Mouse (Mus musculus) hindbrain, embryonic 13.5 days (tissue): ENCODE data around the gene Pde1c. TPM values are rescaled to one million over a fixed set of nuclear protein-coding genes. Genes with fewer than 3 reads are reported as not detected.
A peak's percentile ranks its signal among the peaks of the same experiment; 100 is the strongest.

Experiments
- ATAC-seq: fragments of 200-750 bp; cut with Nextera tagmentation; 2 replicates; pipeline ENCODE4 v1.8.0; 2017; ENCODE audit warnings: moderate TSS enrichment; ENCODE audit not compliant: low FRiP score
- H3K27ac ChIP-seq: fragments of 300-500 bp; sonication (generic); 2 replicates; pipeline ENCODE4 v1.5.1; 2015; ENCODE audit warnings: inconsistent platforms, mild to moderate bottlenecking, moderate library complexity
- H3K27me3 ChIP-seq: fragments of 300-500 bp; sonication (generic); 2 replicates; pipeline ENCODE4 v1.6.1; 2015; ENCODE audit warnings: mild to moderate bottlenecking, inconsistent platforms
- H3K36me3 ChIP-seq: fragments of 300-500 bp; sonication (generic); 2 replicates; pipeline ENCODE4 v1.6.1; 2015; ENCODE audit warnings: mild to moderate bottlenecking, inconsistent platforms
- H3K4me1 ChIP-seq: fragments of 300-500 bp; sonication (generic); replicated peaks from 2 replicates; pipeline ENCODE4 v1.6.1; 2015; ENCODE audit warnings: inconsistent platforms
- H3K4me2 ChIP-seq: fragments of 300-500 bp; sonication (generic); 2 replicates; pipeline ENCODE4 v1.6.1; 2015; ENCODE audit warnings: inconsistent platforms, mild to moderate bottlenecking, moderate library complexity
- H3K4me3 ChIP-seq: fragments of 300-500 bp; sonication (generic); 2 replicates; pipeline ENCODE4 v1.5.1; 2015; ENCODE audit warnings: mild to moderate bottlenecking, inconsistent platforms
- H3K9ac ChIP-seq: fragments of 300-500 bp; sonication (generic); 2 replicates; pipeline ENCODE4 v1.6.1; 2015; ENCODE audit warnings: mild to moderate bottlenecking, inconsistent platforms
- H3K9me3 ChIP-seq: fragments of 300-500 bp; sonication (generic); 2 replicates; pipeline ENCODE4 v1.6.1; 2016; ENCODE audit warnings: inconsistent platforms
- WGBS: fragments of 180-500 bp; shearing (Covaris S2); methylation state at CpG from one replicate; pipeline ENCODE4 v1.1.7; 2015; 5-methylcytosine and 5-hydroxymethylcytosine counted together
- microRNA-seq: library from miRNA; unstranded; fragments of <30 nt; microRNA quantifications from one replicate; pipeline ENCODE4, GENCODE M21; 2016
- polyA plus RNA-seq: library from polyadenylated mRNA; unstranded; fragments of >200 nt; fragmentation: Nextera tagmentation; extraction: Ambion mirVana; gene quantifications from 2 replicates; pipeline ENCODE4 v1.2.1, GENCODE M21; 2015

Gene Pde1c
- polyA plus RNA-seq, 1 experiment from 2014 or later = 16.2 TPM

DNA sequence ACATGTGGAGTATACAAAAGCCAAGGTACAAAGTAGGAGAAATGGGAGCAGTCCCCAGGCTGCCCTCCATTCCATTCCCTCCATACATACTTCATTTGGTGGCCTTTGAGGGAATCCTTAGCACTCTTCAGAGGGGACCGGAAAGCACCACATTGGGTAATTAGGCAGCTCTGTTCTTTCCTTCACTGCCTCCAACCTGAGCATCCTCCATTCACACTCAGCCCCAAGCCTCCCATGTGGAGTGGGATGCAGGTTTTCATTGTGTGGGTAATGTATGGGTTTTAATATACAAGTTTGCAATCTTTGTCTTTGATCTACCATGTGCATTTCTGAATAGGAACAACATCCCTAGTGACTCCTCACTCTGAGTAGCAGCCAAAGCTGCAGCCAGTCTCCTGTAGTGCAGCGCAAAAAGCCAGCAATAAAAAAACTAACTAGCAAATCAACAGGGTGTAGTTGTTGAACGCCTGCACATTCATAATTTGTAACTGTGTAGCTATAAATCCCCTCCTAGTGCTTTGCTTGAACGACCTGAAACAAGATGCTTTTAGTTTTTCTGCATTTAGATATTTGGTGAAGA is 529.3 kb downstream of the Pde1c start:
- 66% methylated on average over 4 of the region's 4 CpGs for WGBS
- Histone ChIP-seq H3K27ac (no peak overlapping the region), H3K4me1 (peaks cover 3% of the 10 kb centered on the region; the same call in 1 of the 2 replicates), H3K27me3 (no peaks in the 10 kb centered on the region), H3K9ac (no peak overlapping the region), H3K4me2 (no peak overlapping the region), H3K9me3 (no peaks in the 10 kb centered on the region), H3K36me3 (no peaks in the 10 kb centered on the region), H3K4me3 (no peak overlapping the region)
- ATAC-seq = no peak

- no peaks in the 10 kb centered on the region for H3K27me3 ChIP-seq
- H3K4me1 ChIP-seq = peaks cover 8% of the 10 kb centered on the region
- H3K4me3 ChIP-seq = no peak overlapping the region
- H3K27ac ChIP-seq = no peak overlapping the region
- H3K36me3 ChIP-seq = no peaks in the 10 kb centered on the region
- no peak overlapping the region for H3K9ac ChIP-seq
- 81% methylated on average over 10 of the region's 10 CpGs for WGBS
- H3K4me2 ChIP-seq = no peak overlapping the region
- no peaks in the 10 kb centered on the region for H3K9me3 ChIP-seq
- no peak for ATAC-seq
These were observed 533.8 kb downstream of the Pde1c start for GRCm38 (mm10) chr6:56035054-56035453.

DNA sequence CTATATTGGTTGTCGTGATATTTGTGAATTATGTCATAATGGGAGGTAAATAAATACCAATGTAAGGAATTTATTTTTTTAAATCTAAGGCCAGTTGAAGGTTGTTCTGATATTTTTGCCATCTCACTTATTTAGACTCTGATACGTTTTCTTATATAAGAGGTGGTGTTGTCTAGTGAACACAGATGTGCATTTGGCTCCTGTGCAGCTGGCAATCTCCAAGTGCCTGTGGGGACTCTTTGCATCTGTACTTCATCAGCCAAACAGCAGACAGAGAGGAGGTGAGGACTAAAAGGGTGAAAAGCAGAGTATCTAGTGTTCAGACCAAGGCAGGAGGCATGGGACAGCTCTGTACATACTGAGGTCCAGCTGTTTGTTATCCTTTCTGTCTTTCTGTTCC is 536.7 kb downstream of the Pde1c start:
- Histone ChIP-seq H3K36me3 (no peaks in the 10 kb centered on the region), H3K9me3 (no peaks in the 10 kb centered on the region), H3K4me1 (peaks cover 8% of the 10 kb centered on the region), H3K4me2 (no peak overlapping the region), H3K4me3 (no peak overlapping the region), H3K27me3 (no peaks in the 10 kb centered on the region), H3K9ac (no peak overlapping the region), H3K27ac (no peak overlapping the region)
- WGBS = 81% methylated on average over 2 of the region's 2 CpGs
- no peak for ATAC-seq

GRCm38 (mm10) chr6:56029986-56030385 is 538.9 kb downstream of the Pde1c start:
- Histone ChIP-seq H3K4me2 (no peak overlapping the region), H3K27ac (no peak overlapping the region), H3K36me3 (no peaks in the 10 kb centered on the region), H3K9me3 (no peaks in the 10 kb centered on the region), H3K4me1 (peaks cover 8% of the 10 kb centered on the region), H3K27me3 (no peaks in the 10 kb centered on the region), H3K4me3 (no peak overlapping the region), H3K9ac (no peak overlapping the region)
- ATAC-seq = no peak
- WGBS = 36% methylated on average over 5 of the region's 5 CpGs

- Histone ChIP-seq H3K9ac (no peak overlapping the region), H3K4me1 (peaks cover 13% of the 10 kb centered on the region), H3K36me3 (no peaks in the 10 kb centered on the region), H3K4me3 (no peak overlapping the region), H3K27me3 (no peaks in the 10 kb centered on the region), H3K4me2 (no peak overlapping the region), H3K27ac (no peak overlapping the region), H3K9me3 (no peaks in the 10 kb centered on the region)
- WGBS = 90% methylated on average over 5 of the region's 5 CpGs
- ATAC-seq = no peak
These were observed 540.9 kb downstream of the Pde1c start for GRCm38 (mm10) chr6:56027966-56028365.

GRCm38 (mm10) chr6:56027318-56027717 is 541.6 kb downstream of the Pde1c start:
- Histone ChIP-seq H3K4me2 (no peak overlapping the region), H3K4me3 (no peak overlapping the region), H3K36me3 (no peaks in the 10 kb centered on the region), H3K9me3 (no peaks in the 10 kb centered on the region), H3K9ac (no peak overlapping the region), H3K27ac (no peak overlapping the region), H3K27me3 (no peaks in the 10 kb centered on the region), H3K4me1 (peaks cover 13% of the 10 kb centered on the region)
- ATAC-seq = peak; percentile 43
- WGBS = 73% methylated on average over 6 of the region's 6 CpGs

GRCm38 (mm10) chr6:56025533-56025932 is 543.4 kb downstream of the Pde1c start:
- 63% methylated on average over 2 of the region's 2 CpGs for WGBS
- ATAC-seq = no peak
- H3K27ac ChIP-seq = no peak overlapping the region
- no peak overlapping the region for H3K9ac ChIP-seq
- H3K27me3 ChIP-seq = no peaks in the 10 kb centered on the region
- H3K4me1 ChIP-seq = peaks cover 4% of the 10 kb centered on the region; the same call in 1 of the 2 replicates
- H3K4me3 ChIP-seq = no peak overlapping the region
- H3K4me2 ChIP-seq = no peak overlapping the region
- no peaks in the 10 kb centered on the region for H3K9me3 ChIP-seq
- H3K36me3 ChIP-seq = no peaks in the 10 kb centered on the region

Small RNA genes lying within 50 kb of the gene (microRNA-seq; reads per million reads assigned to microRNA genes)
- not detected for gene Gm44413

Other genes with a start within 250 kb of the Pde1c start
- 95.4 and 103 TPM in 2 replicates for gene Lsm5, start 135.6 kb upstream of the Pde1c start, polyA plus RNA-seq
- gene Avl9, start 145.8 kb upstream of the Pde1c start, polyA plus RNA-seq = 33.2 and 33.8 TPM in 2 replicates
- 28.1 and 33.0 TPM in 2 replicates for gene Kbtbd2, start 228.7 kb upstream of the Pde1c start, polyA plus RNA-seq